Mouse (Mus musculus): ENCODE results near the gene Ofcc1. TPM values are rescaled to one million over a fixed set of nuclear protein-coding genes. Genes with fewer than 3 reads are reported as not detected.

Gene Ofcc1
- polyA plus RNA-seq, 1 experiment = not detected

GRCm38 (mm10) chr13:39968349-39969016, 392.8 kb downstream of the Ofcc1 start:
- no peak overlapping the region for H3K27ac ChIP-seq (ENCODE audit: insufficient read depth, low read depth, low read length)
- H3K4me1 ChIP-seq (ENCODE audit: control insufficient read depth, insufficient read depth, low read length) = no peaks in the 10 kb centered on the region
- no peak overlapping the region for H3K4me3 ChIP-seq (ENCODE audit: insufficient read depth, low read length)
- no peak for TF ChIP-seq POLR2A (IDR thresholded peaks at IDR 0.05; ENCODE audit: borderline replicate concordance, low read depth, low read length)
- TF ChIP-seq CTCF (IDR thresholded peaks at IDR 0.05; ENCODE audit: low read depth, low read length) = no peak

GRCm38 (mm10) chr13:39957226-39957625, 404.0 kb downstream of the Ofcc1 start:
- Histone ChIP-seq H3K4me1 (ENCODE audit: control insufficient read depth, insufficient read depth, low read length) (no peaks in the 10 kb centered on the region), H3K27ac (ENCODE audit: insufficient read depth, low read depth, low read length) (no peak overlapping the region), H3K4me3 (ENCODE audit: insufficient read depth, low read length) (no peak overlapping the region)
- TF ChIP-seq CTCF (IDR thresholded peaks at IDR 0.05; ENCODE audit: low read depth, low read length) = no peak

GRCm38 (mm10) chr13:39956017-39956416, 405.2 kb downstream of the Ofcc1 start:
- TF ChIP-seq POLR2A (IDR thresholded peaks at IDR 0.05; ENCODE audit: borderline replicate concordance, low read depth, low read length) (no peak), CTCF (IDR thresholded peaks at IDR 0.05; ENCODE audit: low read depth, low read length) (no peak)
- Histone ChIP-seq H3K4me3 (ENCODE audit: insufficient read depth, low read length) (no peak overlapping the region), H3K27ac (ENCODE audit: insufficient read depth, low read depth, low read length) (no peak overlapping the region), H3K4me1 (ENCODE audit: control insufficient read depth, insufficient read depth, low read length) (no peaks in the 10 kb centered on the region)

Data from bone marrow macrophage, adult 2 months (primary cell).